Mouse (Mus musculus): ENCODE measurements around the gene Gm1123. TPM values are rescaled to one million over a fixed set of nuclear protein-coding genes. Genes with fewer than 3 reads are reported as not detected.

The Gm1123 gene
- polyA plus RNA-seq, 1 experiment from 2014 or later = not detected

DNA sequence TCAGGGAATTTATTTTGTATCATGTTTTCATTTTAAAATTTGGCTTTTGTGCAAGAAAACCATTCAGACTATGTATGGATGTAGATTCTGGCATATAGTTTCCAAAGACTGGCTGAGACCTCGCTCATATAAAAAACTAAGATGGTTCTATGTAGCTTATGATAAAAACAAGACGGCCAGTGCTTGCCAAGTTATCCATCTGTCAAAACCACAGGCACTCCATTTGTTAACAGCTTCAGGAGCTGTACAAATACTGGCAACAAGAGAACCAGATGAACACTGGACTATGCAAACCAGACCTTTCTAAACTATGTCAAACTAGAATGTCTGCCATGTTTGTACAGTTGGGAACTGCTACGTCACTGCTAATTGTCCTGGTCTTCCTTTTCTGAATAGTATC is 22.2 kb upstream of the Gm1123 start:
- 86% methylated on average over 3 of the region's 3 CpGs for WGBS
- ATAC-seq (replicated peaks; ENCODE audit: low FRiP score) (no peak), DNase-seq (ENCODE audit: low spot score) (no peak)
- H3K9me3 ChIP-seq (ENCODE audit: control insufficient read depth, low read length) = no peaks in the 10 kb centered on the region
- no peaks in the 10 kb centered on the region for H3K4me1 ChIP-seq (replicated peaks; ENCODE audit: control insufficient read depth, insufficient read depth, low read length)
- H3K36me3 ChIP-seq (ENCODE audit: control insufficient read depth, insufficient read depth, low read length) = peaks cover 3% of the 10 kb centered on the region; the same call in 1 of the 2 replicates
- H3K9ac ChIP-seq (ENCODE audit: low read depth, low read length) = no peak overlapping the region
- H3K27me3 ChIP-seq (replicated peaks; ENCODE audit: control insufficient read depth, insufficient read depth, low read length) = no peaks in the 10 kb centered on the region
- H3K4me3 ChIP-seq (ENCODE audit: low read depth, low read length) = no peak overlapping the region
- H3K27ac ChIP-seq (ENCODE audit: low read depth, low read length) = no peak overlapping the region
- H3K4me2 ChIP-seq = no peak overlapping the region

DNA sequence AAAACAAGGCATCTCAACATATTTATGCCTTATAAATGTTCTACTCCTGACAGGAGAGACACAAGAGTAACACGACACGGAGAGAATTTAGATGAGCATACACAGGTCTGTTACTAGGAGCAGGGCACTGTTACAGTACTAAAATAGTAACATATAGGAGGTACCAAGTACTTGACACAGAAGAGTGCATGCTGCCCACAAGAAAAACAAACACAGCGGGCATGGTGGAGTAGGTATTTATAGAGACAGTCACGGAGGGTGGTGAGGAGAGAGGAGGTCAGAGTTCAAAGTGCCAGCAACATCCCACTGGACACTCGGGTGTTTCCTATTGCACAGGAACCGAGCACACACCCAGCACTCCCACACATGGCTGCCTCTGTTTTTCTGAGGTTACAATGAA is 14.2 kb upstream of the Gm1123 start:
- WGBS = 77% methylated on average over 6 of the region's 6 CpGs
- H3K4me2 ChIP-seq = no peak overlapping the region
- no peak overlapping the region for H3K9ac ChIP-seq (ENCODE audit: low read depth, low read length)
- ATAC-seq (replicated peaks; ENCODE audit: low FRiP score) (no peak), DNase-seq (ENCODE audit: low spot score) (no peak)
- no peak overlapping the region for H3K4me3 ChIP-seq (ENCODE audit: low read depth, low read length)
- H3K9me3 ChIP-seq (ENCODE audit: control insufficient read depth, low read length) = no peaks in the 10 kb centered on the region
- H3K27me3 ChIP-seq (replicated peaks; ENCODE audit: control insufficient read depth, insufficient read depth, low read length) = no peaks in the 10 kb centered on the region
- no peak overlapping the region for H3K27ac ChIP-seq (ENCODE audit: low read depth, low read length)
- H3K4me1 ChIP-seq (replicated peaks; ENCODE audit: control insufficient read depth, insufficient read depth, low read length) = no peaks in the 10 kb centered on the region
- H3K36me3 ChIP-seq (ENCODE audit: control insufficient read depth, insufficient read depth, low read length) = no peaks in the 10 kb centered on the region; the same call in 1 of the 2 replicates

DNA sequence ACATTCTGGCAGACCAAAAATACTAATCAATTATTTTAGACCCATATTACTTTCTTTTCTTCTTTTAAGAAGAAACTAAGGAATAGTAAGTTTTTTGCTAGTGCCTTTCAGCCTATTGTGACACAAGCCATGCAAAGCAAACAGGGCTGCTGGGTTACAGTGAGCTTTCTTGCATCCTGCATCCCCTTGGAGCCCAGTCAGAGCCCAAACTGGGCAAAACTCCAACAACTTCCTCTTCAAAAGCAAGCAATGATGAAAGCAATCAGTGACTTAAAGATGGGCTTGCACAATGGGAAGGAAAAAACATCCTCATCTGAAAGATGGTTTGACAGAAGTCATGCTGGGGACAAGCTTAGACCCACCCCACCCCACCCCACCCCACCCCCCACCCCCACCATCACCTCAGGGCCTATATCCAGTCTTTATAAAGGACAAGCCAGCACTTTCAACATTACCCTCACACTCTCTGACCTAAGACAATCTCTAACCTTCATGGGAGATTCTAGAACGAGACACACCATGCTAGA is 13.3 kb upstream of the Gm1123 start:
- DNase-seq (ENCODE audit: low spot score) (no peak), ATAC-seq (replicated peaks; ENCODE audit: low FRiP score) (no peak)
- no peak overlapping the region for H3K9ac ChIP-seq (ENCODE audit: low read depth, low read length)
- WGBS = 68% methylated on average over 1 of the region's 1 CpGs
- H3K27me3 ChIP-seq (replicated peaks; ENCODE audit: control insufficient read depth, insufficient read depth, low read length) = no peaks in the 10 kb centered on the region
- H3K27ac ChIP-seq (ENCODE audit: low read depth, low read length) = no peak overlapping the region
- H3K4me2 ChIP-seq = no peak overlapping the region
- H3K4me3 ChIP-seq (ENCODE audit: low read depth, low read length) = no peak overlapping the region
- no peaks in the 10 kb centered on the region for H3K4me1 ChIP-seq (replicated peaks; ENCODE audit: control insufficient read depth, insufficient read depth, low read length)
- no peaks in the 10 kb centered on the region; the same call in 1 of the 2 replicates for H3K36me3 ChIP-seq (ENCODE audit: control insufficient read depth, insufficient read depth, low read length)
- H3K9me3 ChIP-seq (ENCODE audit: control insufficient read depth, low read length) = no peaks in the 10 kb centered on the region

DNA sequence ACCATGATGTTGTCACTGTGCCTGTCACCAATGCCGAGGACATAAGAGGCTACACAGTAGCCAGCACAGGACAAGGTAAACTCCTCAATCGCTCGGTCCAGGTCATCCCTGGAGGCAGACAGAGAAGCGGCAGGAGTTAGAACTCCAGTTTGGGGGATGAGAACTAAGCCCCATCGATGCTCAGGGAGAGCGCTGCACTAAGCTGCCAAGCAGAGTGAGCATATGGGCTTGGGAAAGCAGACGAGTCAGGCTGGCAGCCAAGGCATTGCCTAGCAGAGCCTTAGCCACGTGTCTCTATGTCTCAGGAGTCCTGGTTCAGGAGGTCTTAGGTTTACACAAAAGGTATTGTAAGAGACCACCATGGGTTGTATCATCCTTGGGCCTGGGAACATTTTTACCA is 9.2 kb upstream of the Gm1123 start:
- DNase-seq (ENCODE audit: low spot score) (no peak), ATAC-seq (replicated peaks; ENCODE audit: low FRiP score) (no peak)
- Histone ChIP-seq H3K36me3 (ENCODE audit: control insufficient read depth, insufficient read depth, low read length) (no peaks in the 10 kb centered on the region; the same call in 1 of the 2 replicates), H3K9ac (ENCODE audit: low read depth, low read length) (no peak overlapping the region), H3K27ac (ENCODE audit: low read depth, low read length) (no peak overlapping the region), H3K9me3 (ENCODE audit: control insufficient read depth, low read length) (no peaks in the 10 kb centered on the region), H3K4me2 (no peak overlapping the region), H3K27me3 (replicated peaks; ENCODE audit: control insufficient read depth, insufficient read depth, low read length) (no peaks in the 10 kb centered on the region), H3K4me3 (ENCODE audit: low read depth, low read length) (no peak overlapping the region), H3K4me1 (replicated peaks; ENCODE audit: control insufficient read depth, insufficient read depth, low read length) (no peaks in the 10 kb centered on the region)
- WGBS = 92% methylated on average over 8 of the region's 8 CpGs

DNA sequence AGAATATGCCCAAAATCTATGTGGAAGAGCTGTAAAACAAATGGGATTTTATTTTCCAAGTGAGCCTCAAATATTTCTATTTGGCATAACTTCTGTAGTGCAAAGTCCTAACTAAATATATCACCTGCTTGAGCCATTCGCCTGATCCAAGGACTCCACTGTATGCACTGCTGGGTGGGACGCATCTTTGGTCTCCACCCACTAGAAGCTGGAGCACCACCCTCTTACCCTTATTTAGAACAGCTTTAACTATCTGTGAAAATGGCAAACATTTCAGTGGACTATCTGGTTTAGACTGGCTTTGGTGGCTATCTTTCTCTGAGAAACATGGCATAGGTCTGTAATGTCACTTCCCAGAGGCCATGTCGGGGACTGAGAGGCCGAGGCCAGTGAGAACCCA is 7.1 kb upstream of the Gm1123 start:
- H3K4me1 ChIP-seq (replicated peaks; ENCODE audit: control insufficient read depth, insufficient read depth, low read length) = no peaks in the 10 kb centered on the region
- no peak overlapping the region for H3K4me3 ChIP-seq (ENCODE audit: low read depth, low read length)
- no peak overlapping the region for H3K4me2 ChIP-seq
- H3K27ac ChIP-seq (ENCODE audit: low read depth, low read length) = no peak overlapping the region
- no peaks in the 10 kb centered on the region; the same call in 1 of the 2 replicates for H3K36me3 ChIP-seq (ENCODE audit: control insufficient read depth, insufficient read depth, low read length)
- no peak overlapping the region for H3K9ac ChIP-seq (ENCODE audit: low read depth, low read length)
- DNase-seq (ENCODE audit: low spot score) (no peak), ATAC-seq (replicated peaks; ENCODE audit: low FRiP score) (no peak; the same call in 1 of the 2 replicates)
- no peaks in the 10 kb centered on the region for H3K27me3 ChIP-seq (replicated peaks; ENCODE audit: control insufficient read depth, insufficient read depth, low read length)
- 82% methylated on average over 4 of the region's 4 CpGs for WGBS
- no peaks in the 10 kb centered on the region for H3K9me3 ChIP-seq (ENCODE audit: control insufficient read depth, low read length)

DNA sequence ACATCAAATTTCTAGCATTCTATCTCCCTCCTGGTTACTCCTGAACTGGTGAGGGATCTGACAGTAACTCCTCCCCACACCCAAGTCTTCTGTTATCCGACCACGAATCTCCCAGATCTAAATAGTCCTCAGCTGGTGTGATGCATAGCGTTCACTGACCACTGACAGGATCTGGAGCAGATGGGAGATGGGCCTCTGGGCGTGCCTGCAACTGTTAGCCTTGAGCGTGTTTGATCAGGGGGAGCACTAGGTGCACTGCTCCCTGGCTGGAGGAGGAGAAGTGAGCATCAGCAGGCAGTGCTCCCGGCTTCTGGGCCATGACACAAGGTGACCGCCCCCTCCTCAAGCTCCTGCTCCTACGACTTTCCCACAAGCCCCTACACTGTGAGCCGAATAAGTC is 6.5 kb upstream of the Gm1123 start:
- 73% methylated on average over 9 of the region's 9 CpGs for WGBS
- H3K36me3 ChIP-seq (ENCODE audit: control insufficient read depth, insufficient read depth, low read length) = no peaks in the 10 kb centered on the region; the same call in 1 of the 2 replicates
- H3K4me1 ChIP-seq (replicated peaks; ENCODE audit: control insufficient read depth, insufficient read depth, low read length) = no peaks in the 10 kb centered on the region
- no peak overlapping the region for H3K27ac ChIP-seq (ENCODE audit: low read depth, low read length)
- H3K27me3 ChIP-seq (replicated peaks; ENCODE audit: control insufficient read depth, insufficient read depth, low read length) = no peaks in the 10 kb centered on the region
- no peak overlapping the region for H3K4me2 ChIP-seq
- ATAC-seq (replicated peaks; ENCODE audit: low FRiP score) (no peak), DNase-seq (ENCODE audit: low spot score) (no peak)
- no peak overlapping the region for H3K4me3 ChIP-seq (ENCODE audit: low read depth, low read length)
- H3K9me3 ChIP-seq (ENCODE audit: control insufficient read depth, low read length) = no peaks in the 10 kb centered on the region
- H3K9ac ChIP-seq (ENCODE audit: low read depth, low read length) = no peak overlapping the region

DNA sequence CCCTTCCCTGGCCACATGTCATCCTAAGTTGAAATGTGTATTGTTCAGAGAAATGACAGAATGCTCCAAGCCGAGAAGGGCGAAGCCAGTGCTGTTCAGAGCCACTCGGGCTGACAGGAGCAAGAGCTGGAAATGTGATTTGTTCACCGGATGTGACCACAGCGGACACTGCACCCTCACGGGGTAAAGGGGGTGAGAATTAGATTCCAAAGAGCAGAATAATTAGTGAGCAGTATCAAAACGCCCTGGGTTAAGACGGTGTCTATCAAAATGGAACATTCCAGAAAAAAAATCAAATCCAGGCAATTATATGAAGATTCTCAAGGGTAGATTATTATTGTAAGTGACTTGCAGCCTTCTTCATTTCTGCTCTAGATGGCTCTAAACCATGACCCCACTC is 1.4 kb downstream of the Gm1123 start:
- Histone ChIP-seq H3K36me3 (ENCODE audit: control insufficient read depth, insufficient read depth, low read length) (no peaks in the 10 kb centered on the region), H3K4me1 (replicated peaks; ENCODE audit: control insufficient read depth, insufficient read depth, low read length) (no peaks in the 10 kb centered on the region), H3K9me3 (ENCODE audit: control insufficient read depth, low read length) (no peaks in the 10 kb centered on the region), H3K9ac (ENCODE audit: low read depth, low read length) (no peak overlapping the region), H3K27me3 (replicated peaks; ENCODE audit: control insufficient read depth, insufficient read depth, low read length) (no peaks in the 10 kb centered on the region), H3K4me2 (no peak overlapping the region), H3K4me3 (ENCODE audit: low read depth, low read length) (no peak overlapping the region), H3K27ac (ENCODE audit: low read depth, low read length) (no peak overlapping the region)
- no peak for ATAC-seq (replicated peaks; ENCODE audit: low FRiP score)
- WGBS = 89% methylated on average over 8 of the region's 8 CpGs
- DNase-seq (ENCODE audit: low spot score) = no peak

DNA sequence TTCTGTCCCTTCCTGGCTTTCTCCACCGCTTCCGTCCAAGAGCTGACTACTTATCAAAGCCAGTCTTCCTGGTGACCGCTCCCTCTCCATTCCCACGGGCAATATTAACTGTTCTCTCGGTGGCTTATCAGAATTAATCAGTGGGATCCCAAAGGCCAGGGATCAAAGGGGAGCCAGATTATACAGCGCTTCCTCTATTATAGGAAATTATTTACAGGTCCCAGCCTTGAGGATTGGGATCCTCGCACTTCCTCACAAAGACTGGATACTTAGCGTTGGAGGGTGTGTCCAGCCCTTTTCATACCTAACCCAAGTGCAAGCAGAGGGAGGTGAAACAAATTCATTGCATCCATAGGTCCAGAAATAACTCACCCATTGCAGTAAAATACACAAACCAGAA is 3.5 kb downstream of the Gm1123 start:
- Histone ChIP-seq H3K27ac (ENCODE audit: low read depth, low read length) (no peak overlapping the region), H3K36me3 (ENCODE audit: control insufficient read depth, insufficient read depth, low read length) (no peaks in the 10 kb centered on the region), H3K9ac (ENCODE audit: low read depth, low read length) (no peak overlapping the region), H3K27me3 (replicated peaks; ENCODE audit: control insufficient read depth, insufficient read depth, low read length) (no peaks in the 10 kb centered on the region), H3K4me3 (ENCODE audit: low read depth, low read length) (no peak overlapping the region), H3K9me3 (ENCODE audit: control insufficient read depth, low read length) (no peaks in the 10 kb centered on the region), H3K4me2 (no peak overlapping the region), H3K4me1 (replicated peaks; ENCODE audit: control insufficient read depth, insufficient read depth, low read length) (no peaks in the 10 kb centered on the region)
- ATAC-seq (replicated peaks; ENCODE audit: low FRiP score) = no peak
- 81% methylated on average over 8 of the region's 8 CpGs for WGBS
- no peak for DNase-seq (ENCODE audit: low spot score)

DNA sequence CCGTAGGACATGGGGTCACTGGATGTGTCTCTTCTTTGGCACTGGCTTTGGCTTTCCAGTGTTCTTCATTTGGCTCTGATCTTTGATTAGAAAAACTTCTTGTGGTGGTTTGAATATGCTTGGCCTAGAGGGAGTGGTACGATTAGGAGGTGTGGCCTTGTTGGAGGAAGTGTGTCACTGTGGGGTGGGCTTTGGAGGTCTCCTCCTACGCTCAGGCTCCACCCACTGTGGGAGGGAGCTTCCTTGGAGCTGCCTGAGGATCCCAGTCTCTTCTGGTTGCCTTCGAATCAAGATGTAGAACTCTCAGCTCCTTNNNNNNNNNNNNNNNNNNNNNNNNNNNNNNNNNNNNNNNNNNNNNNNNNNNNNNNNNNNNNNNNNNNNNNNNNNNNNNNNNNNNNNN is 13.8 kb downstream of the Gm1123 start:
- H3K9me3 ChIP-seq (ENCODE audit: control insufficient read depth, low read length) = no peaks in the 10 kb centered on the region
- no peak overlapping the region for H3K27ac ChIP-seq (ENCODE audit: low read depth, low read length)
- H3K27me3 ChIP-seq (replicated peaks; ENCODE audit: control insufficient read depth, insufficient read depth, low read length) = no peaks in the 10 kb centered on the region
- no peak overlapping the region for H3K4me3 ChIP-seq (ENCODE audit: low read depth, low read length)
- no peak overlapping the region for H3K4me2 ChIP-seq
- no peak overlapping the region for H3K9ac ChIP-seq (ENCODE audit: low read depth, low read length)
- 75% methylated on average over 4 of the region's 4 CpGs for WGBS
- DNase-seq (ENCODE audit: low spot score) = no peak
- no peaks in the 10 kb centered on the region for H3K4me1 ChIP-seq (replicated peaks; ENCODE audit: control insufficient read depth, insufficient read depth, low read length)
- H3K36me3 ChIP-seq (ENCODE audit: control insufficient read depth, insufficient read depth, low read length) = no peaks in the 10 kb centered on the region
- ATAC-seq (replicated peaks; ENCODE audit: low FRiP score) = no peak

Data from liver, embryonic 11.5 days (tissue).